Mouse (Mus musculus) MEL (cell line): ENCODE results near the gene Prkx.

ENCODE experiments used
- CTCF ChIP-seq, 3 experiments: IDR thresholded peaks in 2 of 3; conservative IDR thresholded peaks in 1 of 3; 2 replicates each; pipeline ENCODE4 v1.5.1; 2011 to 2012; ENCODE audit warnings: low read length in 3 of 3, low read depth in 2 of 3, mild to moderate bottlenecking in 2 of 3, improper control_type of control experiment in 1 of 3, inconsistent platforms in 1 of 3, mixed read lengths in 1 of 3, moderate library complexity in 1 of 3; ENCODE audit not compliant: control insufficient read depth in 1 of 3, insufficient read depth in 1 of 3, poor library complexity in 1 of 3, severe bottlenecking in 1 of 3
- NRF1 ChIP-seq: IDR thresholded peaks from 2 replicates; pipeline ENCODE4 v1.6.1; 2014; ENCODE audit warnings: low read depth, mild to moderate bottlenecking, inconsistent platforms, low read length, improper control_type of control experiment, moderate library complexity; ENCODE audit not compliant: poor library complexity, insufficient read depth, severe bottlenecking
- POLR2A ChIP-seq, 2 experiments: IDR thresholded peaks; 2 replicates each; pipeline ENCODE4 v1.6.1; 2011 to 2012; ENCODE audit warnings: low read length in 2 of 2, mild to moderate bottlenecking in 2 of 2, control low read depth in 1 of 2, improper control_type of control experiment in 1 of 2, low read depth in 1 of 2, moderate library complexity in 1 of 2; ENCODE audit not compliant: control insufficient read depth in 1 of 2, insufficient read depth in 1 of 2, poor library complexity in 1 of 2
- TAL1 ChIP-seq: IDR thresholded peaks from 2 replicates; pipeline ENCODE4 v1.6.1; 2012; ENCODE audit warnings: mild to moderate bottlenecking, inconsistent platforms, low read length, moderate library complexity, mixed read lengths

GRCm38 (mm10) chrX:77802293-77802692 lies 6.2 kb upstream of the Prkx start:
- TF ChIP-seq POLR2A (IDR thresholded peaks at IDR 0.05; ENCODE audit: control insufficient read depth in 1 of 2, insufficient read depth in 1 of 2, low read depth in 1 of 2, low read length in 2 of 2, poor library complexity in 1 of 2) (no peak), TAL1 (no peak), NRF1 (no peak), CTCF (IDR thresholded peaks at IDR 0.05 in 2 of 3, conservative IDR thresholded peaks at IDR 0.05 in 1 of 3; ENCODE audit: control insufficient read depth in 1 of 3, insufficient read depth in 1 of 3, low read depth in 2 of 3, low read length in 3 of 3, poor library complexity in 1 of 3, severe bottlenecking in 1 of 3) (no peak)
